Mouse (Mus musculus) left cerebral cortex, postnatal 14 days (tissue): ENCODE results near the gene Gbp6. TPM values are rescaled to one million over a fixed set of nuclear protein-coding genes. Genes with fewer than 3 reads are reported as not detected.
A peak's percentile ranks its signal among the peaks of the same experiment; 100 is the strongest.
"Not testable (repeated sequence)": the region's sequence is repeated elsewhere in the genome, so short reads cannot be mapped to it uniquely, and the experiment has no call there.

Experiments used
- DNase-seq, 2 experiments: peaks; one replicate each; pipeline ENCODE4 v3.0.0; 2021 to 2022; ENCODE audit warnings: low spot score in 2 of 2, mixed read lengths in 1 of 2
- intact Hi-C: fragments of 180-260 bp; cut with DNase I; formaldehyde crosslinking; loops from one replicate; pipeline ENCODE4 v1.15.1; 2025
- long read RNA-seq, 2 experiments: library from polyadenylated mRNA; stranded (forward); transcript quantifications; one replicate each; pipeline ENCODE4 v2.0.0; 2021
- total RNA-seq, 2 experiments: library from RNA; stranded (reverse); gene quantifications; 2 replicates each; pipeline ENCODE4 v1.2.3; 2021

Gbp6 gene
- under 1 TPM; 0.64 to 0.93 TPM for total RNA-seq
- long read RNA-seq, experiment 1, result 0 reads
- long read RNA-seq, experiment 2, result 0 reads

DNA sequence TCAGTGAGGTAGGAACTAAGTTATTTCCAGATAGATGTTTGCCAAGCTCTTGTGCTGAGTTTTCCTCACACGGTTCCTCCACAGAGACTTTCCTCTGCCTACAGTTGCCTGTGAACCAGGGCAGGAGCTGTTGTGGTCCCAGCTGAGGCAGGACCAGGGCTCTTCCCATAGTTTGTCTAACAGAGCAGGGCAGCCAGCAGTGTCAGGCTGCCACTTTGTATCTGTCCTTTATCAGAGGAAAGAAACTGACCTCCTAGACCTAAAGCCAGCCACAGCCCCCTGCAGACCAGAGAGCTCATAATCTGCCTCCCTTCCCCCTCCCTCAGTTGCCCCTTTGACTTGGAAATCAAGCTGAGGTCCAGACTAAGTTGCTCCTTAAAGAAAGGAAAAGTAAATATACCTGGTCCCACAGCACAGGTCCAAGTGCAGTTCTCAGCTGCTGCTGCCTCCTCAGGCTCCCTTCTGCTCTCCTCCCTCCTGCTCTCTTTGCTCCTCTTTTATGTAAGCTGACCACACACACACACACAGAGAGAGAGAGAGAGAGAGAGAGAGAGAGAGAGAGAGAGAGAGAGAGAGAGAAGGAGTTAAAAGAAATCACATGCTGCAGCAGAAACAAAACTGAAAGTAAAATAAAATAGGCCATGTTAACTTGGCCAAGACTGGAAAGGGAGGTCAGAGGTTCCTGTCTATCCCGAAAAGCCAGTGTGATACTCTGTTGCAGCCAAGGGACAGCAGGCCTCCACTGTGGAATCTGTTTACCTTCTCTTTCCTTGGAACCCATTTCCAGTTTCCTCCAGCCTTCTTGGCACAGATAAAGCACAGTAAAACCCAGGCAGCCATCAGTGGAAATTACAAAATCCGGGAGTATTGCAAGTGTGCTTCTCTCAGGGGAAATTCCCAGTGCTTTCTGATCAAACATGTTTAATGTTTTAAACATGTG, at the start of gene Gbp6, which contains the start of gene Gm43302:
TSS of gene Gbp6 (minus strand) at position 473 of the 940 bp plus-strand sequence.
TSS of gene Gm43302 (minus strand) at position 470 of the 940 bp plus-strand sequence.
- intact Hi-C loops, result not testable (repeated sequence)

GRCm38 (mm10) chr5:105341281-105341680, 47.8 kb upstream of the Gbp6 start:
- no peak for DNase-seq
- intact Hi-C loops, result no loop called here

More for the DNA sequence above, at the start of gene Gbp6, which contains the start of gene Gm43302:
- peak in 1 of 2 experiments; percentile 13 for DNase-seq

- DNase-seq, result peak; percentile 14 to 33
- intact Hi-C loops, result no loop called here
These were observed 29.0 kb upstream of the Gbp6 start for GRCm38 (mm10) chr5:105322543-105322942.

DNA sequence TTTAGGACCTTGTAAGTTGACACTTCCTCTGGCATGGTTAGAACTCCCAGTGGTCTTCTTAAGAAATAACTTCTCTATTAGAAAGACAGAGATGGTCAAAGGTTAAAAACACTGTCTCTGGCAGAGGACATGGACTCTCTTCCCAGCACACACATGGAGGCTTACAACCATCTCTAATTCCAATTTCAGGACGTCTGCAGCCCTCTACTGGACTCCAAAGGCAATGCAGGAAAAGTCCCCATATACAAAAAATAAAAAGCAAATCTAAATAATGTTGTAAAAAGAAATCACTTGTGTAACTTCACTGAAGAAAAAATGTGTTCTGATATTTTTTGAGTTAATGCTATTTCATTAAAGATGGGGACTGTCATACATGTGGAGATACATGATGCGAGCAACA, 17.4 kb upstream of the Gbp6 start:
- DNase-seq, result no peak
- intact Hi-C loops, result no loop called here

- intact Hi-C loops, result not testable (repeated sequence)
These were observed 15.7 kb upstream of the Gbp6 start for GRCm38 (mm10) chr5:105309148-105309547.

GRCm38 (mm10) chr5:105306946-105307345, 13.4 kb upstream of the Gbp6 start:
- intact Hi-C loops, result not testable (repeated sequence)

More at GRCm38 (mm10) chr5:105309148-105309547, 15.7 kb upstream of the Gbp6 start:
- DNase-seq, result not testable (repeated sequence)

GRCm38 (mm10) chr5:105306159-105306581, 12.7 kb upstream of the Gbp6 start:
- intact Hi-C loops, result no loop called here
- no peak for DNase-seq

More at GRCm38 (mm10) chr5:105306946-105307345, 13.4 kb upstream of the Gbp6 start:
- DNase-seq, result not testable (repeated sequence)

- DNase-seq, intact Hi-C loops: not testable (repeated sequence)
These were observed 12.2 kb upstream of the Gbp6 start for GRCm38 (mm10) chr5:105305671-105306070.

DNA sequence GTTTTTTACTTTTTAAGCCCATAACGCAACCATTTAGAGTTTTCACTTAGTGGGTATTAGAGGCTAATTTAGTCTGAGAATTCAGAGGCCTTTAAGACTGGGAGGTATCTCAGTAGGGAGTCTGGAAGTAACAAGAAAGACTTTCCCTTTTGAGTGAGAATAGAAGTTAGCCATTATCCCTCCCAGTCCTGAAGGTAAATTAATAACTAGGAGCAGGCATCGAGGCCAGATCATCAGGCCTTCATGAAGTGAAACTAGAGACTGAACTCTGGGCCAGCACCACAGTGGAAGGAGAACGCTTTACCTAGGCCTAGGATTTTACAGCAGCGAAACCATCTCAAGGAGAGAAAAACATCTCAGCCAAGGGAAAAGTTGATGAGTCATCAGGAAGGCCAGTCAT, 8.5 kb upstream of the Gbp6 start:
- intact Hi-C loops, result no loop called here

DNA sequence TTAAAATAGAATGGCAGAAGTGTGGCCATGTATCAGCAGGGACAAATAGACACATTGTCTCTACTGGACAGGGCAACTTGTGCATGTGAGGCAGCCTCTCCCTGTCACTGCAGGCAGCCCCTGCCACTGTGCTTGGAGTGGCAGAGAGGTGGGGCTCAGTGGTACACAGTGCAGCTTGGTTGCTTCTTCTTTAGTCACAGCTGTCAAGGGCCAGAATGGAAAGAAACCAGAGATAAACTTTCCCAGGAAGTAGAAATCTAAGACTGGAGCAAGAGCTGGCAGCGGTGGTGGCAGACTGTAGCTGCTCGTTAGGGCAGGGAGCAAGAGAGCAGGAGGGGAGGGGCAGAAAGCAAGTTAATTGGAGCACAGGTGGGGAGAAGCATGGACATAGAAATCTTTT, 8.0 kb upstream of the Gbp6 start:
- DNase-seq, result no peak
- intact Hi-C loops, result no loop called here

More for the DNA sequence above, 8.5 kb upstream of the Gbp6 start:
- no peak for DNase-seq

- intact Hi-C loops, result no loop called here
These were observed 2.2 kb upstream of the Gbp6 start for GRCm38 (mm10) chr5:105295746-105296145.

GRCm38 (mm10) chr5:105292492-105292891, 1.0 kb downstream of the Gbp6 start:
- intact Hi-C loops, result no loop called here

More at GRCm38 (mm10) chr5:105295746-105296145, 2.2 kb upstream of the Gbp6 start:
- no peak for DNase-seq

GRCm38 (mm10) chr5:105290921-105291320, 2.6 kb downstream of the Gbp6 start:
- DNase-seq, intact Hi-C loops: not testable (repeated sequence)

More at GRCm38 (mm10) chr5:105292492-105292891, 1.0 kb downstream of the Gbp6 start:
- DNase-seq, result no peak

GRCm38 (mm10) chr5:105260673-105261072, 32.8 kb downstream of the Gbp6 start:
- not testable (repeated sequence) for DNase-seq
- intact Hi-C loops, result loop anchor here (10.0 kb wide), 1 partner anchor 56 kb away; no protein-coding TSS in a partner anchor

DNA sequence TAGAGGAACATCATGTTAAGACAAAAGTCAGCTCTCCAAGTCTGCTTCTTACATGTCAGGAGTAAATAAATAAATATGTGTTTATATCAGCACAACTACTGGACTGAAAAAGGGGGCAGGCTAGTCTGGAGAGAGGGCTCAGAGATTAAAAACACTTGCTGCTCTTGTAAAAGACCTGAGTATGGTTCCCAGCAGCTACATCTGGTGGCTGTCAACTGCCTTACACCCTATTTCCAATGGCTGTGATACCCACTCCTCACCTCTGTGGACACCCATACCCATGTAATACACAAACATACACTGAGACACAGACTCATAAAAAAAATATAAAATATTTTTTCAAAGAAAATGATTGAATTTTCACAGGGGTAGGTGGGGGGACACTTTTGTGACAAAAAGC, 41.0 kb downstream of the Gbp6 start:
- intact Hi-C loops, result no loop called here
- DNase-seq, result no peak

DNA sequence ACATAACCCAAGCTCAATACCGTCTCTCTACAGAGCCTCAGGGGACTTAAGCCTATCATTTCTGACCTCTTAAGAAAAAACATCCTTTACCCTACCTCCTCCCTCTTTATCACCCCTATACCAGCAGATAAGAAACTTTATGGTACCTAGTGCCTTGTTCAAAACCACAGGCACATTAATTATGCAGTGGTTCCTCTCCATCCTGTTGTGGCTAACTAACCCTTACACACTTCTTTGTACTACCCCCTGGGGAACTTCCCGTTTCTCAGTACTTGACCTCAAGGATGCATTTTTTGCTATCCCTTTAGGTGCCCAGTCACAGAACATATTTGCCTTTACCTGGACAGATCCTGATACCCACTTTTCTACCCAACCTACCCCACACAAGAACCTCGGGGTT, 48.8 kb downstream of the Gbp6 start:
- intact Hi-C loops, DNase-seq: not testable (repeated sequence)

DNA sequence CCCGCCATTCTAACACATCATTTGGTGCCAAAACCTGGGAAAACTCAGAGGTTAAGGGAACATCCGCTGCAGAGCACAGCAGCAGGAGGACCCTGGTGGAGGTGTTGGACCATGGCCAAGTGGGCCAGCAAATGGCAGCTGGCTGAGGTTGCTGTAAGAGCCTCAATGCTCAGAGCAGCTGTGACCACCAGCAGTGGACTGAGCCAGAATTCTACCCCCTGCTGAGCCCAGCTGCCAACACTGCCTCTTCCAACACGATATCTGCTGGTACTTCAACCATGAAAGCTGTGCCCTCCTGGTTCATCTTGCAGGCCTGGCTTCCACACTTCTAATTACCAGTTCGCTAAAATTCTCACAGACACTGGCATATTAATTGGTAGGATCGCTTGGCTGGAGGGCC, 52.5 kb downstream of the Gbp6 start:
- intact Hi-C loops, result not testable (repeated sequence)
- DNase-seq, result peak in 1 of 2 experiments; percentile 1

- intact Hi-C loops, result not testable (repeated sequence)
- peak in 1 of 2 experiments; percentile 1 for DNase-seq
These were observed 53.9 kb downstream of the Gbp6 start, which contains the start of gene Gbp10 for GRCm38 (mm10) chr5:105239483-105240047. Gbp10 (minus strand) TSS chr5:105239533.

DNA sequence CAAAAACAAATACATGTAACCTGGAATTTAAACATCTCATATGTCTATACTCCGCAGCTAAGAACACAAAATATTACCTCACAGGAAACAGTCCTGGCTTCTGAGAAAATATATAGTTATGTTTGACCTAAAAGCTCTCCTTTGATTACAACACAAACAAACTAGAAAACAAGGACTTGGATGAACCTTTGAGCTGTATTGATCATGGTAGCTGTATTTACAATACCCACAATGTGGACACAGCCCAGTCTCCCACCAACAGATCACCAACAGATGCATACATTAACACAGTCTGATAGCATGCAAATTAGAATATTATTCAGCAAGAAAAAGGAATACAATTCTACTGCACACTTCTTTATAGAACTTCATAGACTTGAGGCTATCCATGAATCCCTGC, 55.1 kb downstream of the Gbp6 start:
- DNase-seq, intact Hi-C loops: not testable (repeated sequence)

- DNase-seq, intact Hi-C loops: not testable (repeated sequence)
These were observed 57.5 kb downstream of the Gbp6 start for GRCm38 (mm10) chr5:105236040-105236439.
